Mouse (Mus musculus): ENCODE data around the gene Strada.
"Not testable (repeated sequence)": the region's sequence is repeated elsewhere in the genome, so short reads cannot be mapped to it uniquely, and the experiment has no call there.

The Strada gene

GRCm38 (mm10) chr11:106202123-106202465 lies at the start of gene Strada:
Gene Strada (minus strand): TSS chr11:106202168.
- in situ Hi-C loops (cut with MboI; ENCODE audit: low sequenced_read_pairs), result no loop called here

- in situ Hi-C loops (cut with MboI; ENCODE audit: low sequenced_read_pairs), result no loop called here
Measured at GRCm38 (mm10) chr11:106249326-106249725, 47.4 kb upstream of the Strada start.

DNA sequence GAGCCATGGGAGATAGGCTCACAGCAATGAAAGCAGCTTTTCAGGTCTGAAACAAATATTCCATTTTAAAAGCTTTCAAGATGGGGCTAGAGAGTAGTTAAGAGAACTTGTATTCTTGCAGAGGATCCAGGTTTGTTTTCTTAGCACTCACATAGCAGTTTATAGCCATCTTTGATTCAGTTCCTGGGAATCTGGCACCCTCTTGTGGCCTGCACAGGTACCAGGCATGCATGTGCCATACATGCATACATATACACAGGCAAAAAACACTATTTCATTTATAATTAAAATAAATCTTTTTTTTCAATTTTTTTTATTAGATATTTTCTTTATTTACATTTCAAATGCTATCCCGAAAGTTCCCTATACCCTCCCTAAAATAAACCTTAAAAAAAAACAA lies 44.9 kb upstream of the Strada start:
- in situ Hi-C loops (cut with MboI; ENCODE audit: low sequenced_read_pairs), result no loop called here

DNA sequence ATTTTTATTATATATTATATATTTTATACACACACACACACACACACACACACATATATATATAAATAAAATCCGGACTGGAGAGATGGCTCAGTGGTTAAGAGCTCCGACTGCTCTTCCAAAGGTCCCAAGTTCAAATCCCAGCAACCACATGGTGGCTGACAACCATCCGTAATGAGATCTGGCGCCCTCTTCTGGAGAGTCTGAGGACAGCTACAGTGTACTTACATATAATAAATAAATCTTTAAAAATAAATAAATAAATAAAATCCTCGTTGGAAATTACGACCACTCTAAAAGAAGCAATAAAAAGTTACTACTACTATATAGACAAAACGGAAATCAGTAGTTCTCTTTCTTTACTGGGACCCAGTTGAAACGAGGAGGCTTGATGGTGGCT lies 32.0 kb upstream of the Strada start:
- in situ Hi-C loops (cut with MboI; ENCODE audit: low sequenced_read_pairs), result not testable (repeated sequence)

- in situ Hi-C loops (cut with MboI; ENCODE audit: low sequenced_read_pairs), result no loop called here
Measured at GRCm38 (mm10) chr11:106220603-106221002, 18.6 kb upstream of the Strada start.

DNA sequence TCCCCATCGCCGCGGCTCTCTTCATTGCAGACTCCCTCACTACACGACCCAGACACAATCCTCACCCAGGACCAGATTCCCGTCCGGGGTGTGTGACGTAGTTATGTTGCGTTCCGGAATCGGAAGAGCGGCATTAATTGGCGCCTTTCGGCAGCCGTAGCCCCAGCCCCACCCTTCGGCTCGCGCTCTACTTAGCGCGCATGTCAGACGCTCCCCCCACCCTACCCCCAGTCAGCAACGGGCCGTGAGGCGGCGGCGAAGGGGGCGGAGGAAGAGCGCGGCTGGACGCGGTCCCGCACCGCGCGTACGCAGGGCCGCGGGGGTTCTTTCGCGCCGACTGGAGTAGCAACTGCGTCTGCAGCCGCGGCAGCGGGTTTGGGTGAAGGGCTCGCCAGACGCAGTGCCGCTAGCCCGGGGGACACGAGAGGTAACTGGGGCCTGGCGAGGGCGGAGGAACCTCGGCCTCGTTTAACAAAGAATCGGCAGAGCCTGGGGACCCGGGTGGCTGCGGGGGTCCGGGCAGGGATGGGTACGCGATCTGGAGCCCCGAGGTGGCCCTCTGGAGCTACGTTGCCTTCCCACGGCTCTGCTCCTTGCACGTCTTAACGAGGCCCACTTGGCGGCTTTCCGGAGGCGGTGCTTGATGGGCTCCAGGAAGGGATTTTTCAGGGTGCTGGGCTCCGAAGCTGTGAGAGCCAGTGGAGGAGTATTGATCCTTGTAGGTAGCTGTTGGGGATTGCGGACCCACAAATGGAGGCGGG lies 14.9 kb upstream of the Strada start, which contains the start of gene Ddx42:
TSS of gene Ddx42 (plus strand) at position 197 of the 761 bp plus-strand sequence.
- in situ Hi-C loops (cut with MboI; ENCODE audit: low sequenced_read_pairs), result no loop called here

DNA sequence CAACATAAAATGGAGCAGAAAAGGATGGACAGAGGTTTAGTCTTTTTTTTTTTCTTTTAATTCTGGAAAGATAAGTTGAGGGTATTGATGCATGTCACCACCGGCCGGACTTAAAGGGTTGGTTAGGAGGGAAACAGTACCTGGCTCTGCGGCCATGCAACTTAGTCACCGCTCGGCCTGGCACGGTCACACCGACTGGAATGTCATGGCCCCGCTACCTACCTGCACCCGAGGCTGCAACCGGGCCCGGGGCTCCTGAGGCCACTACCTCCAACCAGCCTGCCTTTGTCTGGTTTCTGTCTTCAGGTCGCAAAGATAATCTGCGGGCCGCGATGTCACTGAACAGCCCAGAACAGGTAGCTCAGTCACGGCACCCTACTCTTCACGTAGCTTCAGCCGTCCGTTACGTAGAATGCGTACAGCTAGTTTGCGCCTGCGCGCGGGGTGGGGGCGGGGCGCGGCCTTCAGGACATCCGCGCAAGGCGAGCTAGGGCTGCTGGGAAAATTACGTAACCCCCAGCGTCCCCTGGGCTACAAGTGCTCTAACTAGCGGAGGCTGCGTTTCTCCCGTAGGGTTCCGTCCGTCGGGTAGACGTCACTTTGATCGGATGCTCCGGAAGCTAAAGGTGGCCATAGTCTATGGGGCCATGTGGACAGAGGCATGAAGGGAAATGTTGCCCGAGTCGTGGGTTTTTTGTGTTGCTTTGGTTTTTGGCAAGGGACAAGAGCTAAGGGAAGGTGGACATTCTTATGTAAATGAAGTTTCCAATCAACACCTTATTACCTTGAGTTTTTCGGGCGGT lies 14.2 kb upstream of the Strada start, which contains the start of gene Ccdc47:
TSS of gene Ccdc47 (minus strand) at position 418 of the 803 bp plus-strand sequence.
- in situ Hi-C loops (cut with MboI; ENCODE audit: low sequenced_read_pairs), result no loop called here

DNA sequence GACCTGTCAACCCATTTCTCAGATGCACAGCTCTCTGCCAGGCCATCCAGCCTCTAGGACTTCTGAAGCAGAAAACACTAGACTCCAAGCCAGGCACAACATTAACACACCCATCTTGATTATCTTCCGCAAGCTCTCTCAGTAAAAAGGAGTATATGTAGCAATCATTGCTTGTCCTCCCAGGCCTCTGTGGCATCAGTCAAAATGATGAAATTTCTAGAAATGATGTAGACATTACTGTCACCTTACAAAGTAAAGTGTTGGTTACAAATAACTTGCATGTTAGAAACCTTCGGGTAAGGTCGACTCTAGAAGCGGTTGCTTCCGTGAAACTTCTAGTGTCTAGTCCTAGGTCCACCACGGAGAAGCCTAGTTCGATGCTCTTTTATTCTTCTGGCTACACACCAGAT lies 13.5 kb upstream of the Strada start:
- in situ Hi-C loops (cut with MboI; ENCODE audit: low sequenced_read_pairs), result no loop called here

GRCm38 (mm10) chr11:106214856-106215255 lies 12.9 kb upstream of the Strada start:
- in situ Hi-C loops (cut with MboI; ENCODE audit: low sequenced_read_pairs), result no loop called here

DNA sequence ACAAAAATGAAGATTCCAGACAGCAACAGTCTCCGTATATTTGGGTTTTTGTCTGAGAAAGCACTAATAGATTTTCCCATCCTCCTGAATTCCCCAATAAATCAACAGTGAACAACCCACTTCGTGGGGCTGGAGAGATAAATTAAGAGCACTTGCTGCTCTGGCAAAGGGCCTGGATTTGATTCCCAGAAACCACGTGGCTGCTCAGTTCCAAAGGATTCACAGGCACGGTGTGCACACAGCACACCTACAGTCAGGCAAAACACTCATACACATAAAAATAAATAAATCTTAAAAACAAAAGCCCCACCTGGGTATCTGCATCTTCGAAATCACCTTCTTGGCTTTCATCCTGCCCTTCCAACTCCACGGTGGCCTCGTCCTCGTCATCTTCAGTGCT lies 10.8 kb upstream of the Strada start:
- in situ Hi-C loops (cut with MboI; ENCODE audit: low sequenced_read_pairs), result no loop called here

- in situ Hi-C loops (cut with MboI; ENCODE audit: low sequenced_read_pairs), result no loop called here
Measured at GRCm38 (mm10) chr11:106201337-106202122, 438 bp downstream of the Strada start.

DNA sequence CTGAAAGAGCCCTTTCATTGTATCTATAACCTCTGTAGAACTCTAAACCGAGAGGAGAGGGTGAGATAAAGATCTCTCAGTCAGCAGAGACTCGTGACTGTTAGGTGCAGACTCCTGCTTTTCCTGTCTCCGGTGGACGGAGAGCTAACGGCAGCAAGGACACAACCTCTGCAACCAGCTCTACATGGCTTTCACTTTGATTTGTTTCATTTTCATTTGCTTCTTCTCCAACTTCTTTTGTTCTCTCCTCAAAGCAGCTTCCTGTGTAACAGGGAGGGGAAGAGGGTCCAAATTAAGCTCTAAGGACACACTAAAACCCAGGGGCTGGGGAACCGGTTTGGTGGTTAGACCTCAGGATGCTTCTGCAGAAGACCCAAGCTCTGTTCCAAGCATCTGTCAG lies 1.2 kb downstream of the Strada start:
- in situ Hi-C loops (cut with MboI; ENCODE audit: low sequenced_read_pairs), result no loop called here

DNA sequence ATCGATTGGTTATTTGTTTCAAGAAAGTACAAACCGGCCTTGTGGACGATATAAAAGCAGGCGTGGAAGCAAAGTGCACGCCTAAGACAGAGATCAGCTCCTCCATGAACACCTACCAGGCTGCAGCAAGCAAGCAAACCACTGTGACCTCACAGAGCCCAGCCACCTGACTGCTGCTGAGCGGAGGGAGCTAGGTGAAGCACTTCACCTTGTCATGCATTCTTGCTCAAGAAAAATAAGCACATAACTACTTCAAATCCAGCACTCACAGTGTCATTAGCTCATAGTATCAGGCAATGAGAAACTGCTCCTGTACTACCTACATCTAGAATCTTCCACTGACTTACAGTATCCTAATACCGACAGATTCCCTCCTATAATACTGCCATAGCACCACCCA lies 2.0 kb downstream of the Strada start:
- in situ Hi-C loops (cut with MboI; ENCODE audit: low sequenced_read_pairs), result not testable (repeated sequence)

GRCm38 (mm10) chr11:106198277-106198676 lies 3.7 kb downstream of the Strada start:
- in situ Hi-C loops (cut with MboI; ENCODE audit: low sequenced_read_pairs), result no loop called here

DNA sequence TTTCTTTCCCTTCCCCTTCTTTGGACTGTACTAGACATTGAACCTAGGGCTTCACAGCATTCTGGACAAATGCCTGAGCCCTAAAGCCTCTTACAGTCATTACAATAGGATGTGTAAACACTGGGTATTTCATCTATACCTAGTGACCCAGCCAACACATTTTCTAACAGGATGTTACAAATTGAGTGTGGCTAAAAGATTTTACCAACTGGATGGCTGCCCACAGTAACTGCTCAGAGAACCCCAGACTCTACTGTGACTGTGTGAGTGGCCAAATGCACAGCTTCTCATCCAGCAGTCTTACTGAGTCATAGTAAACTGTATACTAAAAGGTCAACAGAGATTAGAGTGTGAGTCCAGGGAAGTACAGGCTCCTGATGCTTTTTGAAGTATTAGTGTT lies 6.6 kb downstream of the Strada start:
- in situ Hi-C loops (cut with MboI; ENCODE audit: low sequenced_read_pairs), result no loop called here

- in situ Hi-C loops (cut with MboI; ENCODE audit: low sequenced_read_pairs), result no loop called here
Measured at GRCm38 (mm10) chr11:106194891-106195290, 7.1 kb downstream of the Strada start.

GRCm38 (mm10) chr11:106194155-106194541 lies 7.8 kb downstream of the Strada start:
- in situ Hi-C loops (cut with MboI; ENCODE audit: low sequenced_read_pairs), result no loop called here

- in situ Hi-C loops (cut with MboI; ENCODE audit: low sequenced_read_pairs), result no loop called here
Measured at GRCm38 (mm10) chr11:106193371-106194154, 8.4 kb downstream of the Strada start.

DNA sequence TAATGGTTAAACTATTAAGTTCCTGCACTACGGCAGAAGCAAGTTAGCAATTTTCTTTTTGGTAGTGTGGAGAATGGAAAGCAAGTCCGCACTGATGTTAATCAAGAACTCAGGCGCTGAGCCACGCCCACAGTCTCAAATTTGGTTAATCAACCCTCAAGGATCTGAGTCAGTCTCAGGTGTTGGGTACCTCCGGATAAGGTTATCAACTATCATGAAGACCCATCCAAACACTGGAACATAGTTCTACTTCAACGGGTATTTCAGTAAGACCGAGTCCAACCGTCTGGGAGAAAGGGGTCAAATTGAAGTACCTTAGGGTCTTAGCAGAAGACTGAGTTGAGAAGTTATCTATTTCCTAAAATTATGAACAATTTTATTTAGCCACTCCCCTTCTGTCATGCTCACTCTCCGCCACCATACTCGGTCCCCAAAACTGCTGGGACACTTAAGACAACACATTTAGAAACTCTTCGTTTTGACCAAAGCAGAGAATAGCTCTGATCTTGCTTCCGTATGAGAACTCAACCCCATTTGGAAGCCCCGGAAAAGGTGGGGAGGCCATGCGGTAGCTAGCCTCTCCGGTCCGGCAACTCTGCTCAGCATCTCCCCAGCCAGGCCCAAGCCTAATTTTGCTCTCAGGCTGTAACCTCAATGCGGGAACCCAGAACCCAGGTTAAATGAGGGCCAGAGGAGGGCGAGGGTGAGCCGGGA lies 9.2 kb downstream of the Strada start:
- in situ Hi-C loops (cut with MboI; ENCODE audit: low sequenced_read_pairs), result no loop called here

DNA sequence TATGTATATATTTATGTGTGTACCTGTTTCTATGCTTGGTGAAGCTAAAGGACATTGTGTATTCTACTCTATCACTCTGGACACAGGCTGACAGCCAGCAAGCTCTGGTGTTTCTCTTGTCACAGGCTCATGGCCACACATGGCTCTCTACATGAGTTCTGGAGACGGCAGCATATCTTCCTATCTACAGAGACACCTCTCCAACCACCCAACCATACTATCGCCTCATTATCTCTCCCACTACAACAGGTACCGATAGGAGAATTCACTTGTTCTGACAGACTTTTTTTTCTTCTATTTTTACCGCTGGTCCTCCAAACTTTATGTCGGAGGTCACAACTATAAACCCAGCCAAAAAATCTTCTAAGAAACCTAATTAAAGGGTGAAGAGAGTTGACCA lies 9.7 kb downstream of the Strada start:
- in situ Hi-C loops (cut with MboI; ENCODE audit: low sequenced_read_pairs), result no loop called here

All from CH12F3 (cell line).